8 mouse cellular contexts compared by ENCODE assay signal in the genomic region with DNA sequence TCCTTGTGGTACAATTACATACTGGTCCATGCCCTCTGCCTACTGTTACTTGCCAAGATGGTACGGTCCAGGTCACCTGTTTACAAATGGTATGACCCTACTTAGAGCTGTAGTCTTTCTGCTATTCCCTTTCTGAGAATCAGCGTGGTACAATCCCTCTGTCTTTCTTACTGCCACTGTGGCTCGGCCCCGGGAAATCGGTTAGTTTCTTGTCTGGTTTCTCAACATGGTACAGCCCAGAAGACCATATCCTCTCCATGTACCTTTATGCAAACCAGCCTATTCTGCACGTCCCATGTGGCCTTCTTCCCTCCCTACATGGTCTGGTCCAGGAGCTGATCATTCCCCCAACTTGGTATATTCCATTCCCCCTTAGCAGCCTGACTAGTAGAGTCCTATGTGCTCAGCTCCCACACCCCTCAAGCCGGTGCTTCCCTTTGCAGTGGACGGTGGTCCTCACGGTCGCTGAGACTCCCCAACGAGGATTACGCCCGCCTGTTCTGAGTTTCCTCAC. TPM values are rescaled to one million over a fixed set of nuclear protein-coding genes. Genes with fewer than 3 reads are reported as not detected.
A peak's percentile ranks its signal among the peaks of the same experiment; 100 is the strongest.
DNase-seq lines count a peak whose midpoint lies in the region; ATAC-seq and TF ChIP-seq lines count a peak whose summit lies in the region.

No protein-coding gene starts in this region.

- peak; percentile 88 for DNase-seq in MEL-GATA-1-ER (ENCODE audit: extremely low read depth, low read depth)
- DNase-seq in forebrain, postnatal 0 days: peak; percentile 92
- DNase-seq in layer of hippocampus, adult 9-11 months: peak; percentile 91
- peak; percentile 81 for DNase-seq in right cerebral cortex, adult 18-20 months

- H3K27ac ChIP-seq in forebrain, postnatal 0 days (ENCODE audit: low read depth, low read length): peak overlapping the region; percentile 95
- peak overlapping the region; percentile 79 for H3K27ac ChIP-seq in lung, embryonic 16.5 days (ENCODE audit: low read length)

- H3K36me3 ChIP-seq in forebrain, postnatal 0 days (ENCODE audit: insufficient read depth): no peaks in the 10 kb centered on the region
- no peaks in the 10 kb centered on the region for H3K36me3 ChIP-seq in lung, embryonic 16.5 days (ENCODE audit: control insufficient read depth, insufficient read depth, low read length)

- ATAC-seq in cerebellum, adult (ENCODE audit: insufficient number of reproducible peaks, low FRiP score, low TSS enrichment): peak; percentile 43
- peak; percentile 68 for ATAC-seq in forebrain, postnatal 0 days
- peak; percentile 16 to 30 for ATAC-seq in hematopoietic stem cell, adult 5-6 weeks (replicated peaks in 1 of 2; ENCODE audit: insufficient read depth in 1 of 2, low FRiP score in 2 of 2, low TSS enrichment in 1 of 2, low read depth in 1 of 2, poor library complexity in 2 of 2, severe bottlenecking in 2 of 2)
- ATAC-seq in lung, embryonic 16.5 days (ENCODE audit: low read depth): peak; percentile 44
- no peak for ATAC-seq in monocyte, adult 5-6 weeks (replicated peaks; ENCODE audit: insufficient number of reproducible peaks, low FRiP score, low TSS enrichment, poor library complexity, severe bottlenecking)

- H3K9me3 ChIP-seq in forebrain, postnatal 0 days (ENCODE audit: low read length): no peaks in the 10 kb centered on the region
- H3K9me3 ChIP-seq in lung, embryonic 16.5 days (ENCODE audit: control insufficient read depth, low read length): no peaks in the 10 kb centered on the region

- H3K27me3 ChIP-seq in forebrain, postnatal 0 days (ENCODE audit: insufficient read depth, low read length): no peaks in the 10 kb centered on the region
- peaks cover 21% of the 10 kb centered on the region for H3K27me3 ChIP-seq in lung, embryonic 16.5 days (ENCODE audit: control insufficient read depth, insufficient read depth, low read depth, low read length)

- H3K4me3 ChIP-seq in forebrain, postnatal 0 days (ENCODE audit: low read depth, low read length): peak overlapping the region; percentile 41
- peak overlapping the region; percentile 68 for H3K4me3 ChIP-seq in lung, embryonic 16.5 days (ENCODE audit: low read length)

- peaks cover 46% of the 10 kb centered on the region for H3K4me1 ChIP-seq in forebrain, postnatal 0 days (ENCODE audit: insufficient read depth)
- H3K4me1 ChIP-seq in lung, embryonic 16.5 days (replicated peaks; ENCODE audit: control insufficient read depth, insufficient read depth, low read length): peaks cover 50% of the 10 kb centered on the region

- peak overlapping the region; percentile 60 for H3K9ac ChIP-seq in forebrain, postnatal 0 days
- H3K9ac ChIP-seq in lung, embryonic 16.5 days (ENCODE audit: low read length): peak overlapping the region; percentile 60

- TF ChIP-seq CTCF in forebrain, postnatal 0 days (IDR thresholded peaks at IDR 0.05; ENCODE audit: low read depth): no peak

- H3K4me2 ChIP-seq in forebrain, postnatal 0 days (ENCODE audit: low read depth): peak overlapping the region; percentile 97
- peak overlapping the region; percentile 97 for H3K4me2 ChIP-seq in lung, embryonic 16.5 days (ENCODE audit: low read depth, low read length)

- WGBS in forebrain, postnatal 0 days: under 1% methylated on average over 13 of the region's 13 CpGs
- 2% methylated on average over 13 of the region's 13 CpGs for WGBS in lung, embryonic 16.5 days

RNA-seq across cellular contexts. Expression of a gene that starts 0.8 kb away (rescaled TPM):
- total RNA-seq in forebrain, postnatal 0 days (2014; rRNA removed): 9.0 and 11.7 TPM in 2 replicates
- 6.4 and 6.6 TPM in 2 replicates for polyA plus RNA-seq in forebrain, postnatal 0 days (2015; fragmentation: Nextera tagmentation; extraction: Ambion mirVana)
- 11.5 and 25.3 TPM in 2 replicates for total RNA-seq in hematopoietic stem cell, adult 5-6 weeks (2017)
- 1.5 and 1.7 TPM in 2 replicates for polyA plus RNA-seq in lung, embryonic 16.5 days (2015; fragmentation: Nextera tagmentation; extraction: Ambion mirVana)
- total RNA-seq in monocyte, adult 5-6 weeks (2017): 4.3 to 13.1 TPM (median 4.5 TPM) in 3 replicates

RNA-seq across cellular contexts. Expression of a gene that starts 4.5 kb away (rescaled TPM):
- total RNA-seq in forebrain, postnatal 0 days (2014; rRNA removed): 104 and 122 TPM in 2 replicates
- polyA plus RNA-seq in forebrain, postnatal 0 days (2015; fragmentation: Nextera tagmentation; extraction: Ambion mirVana): 92.1 and 102 TPM in 2 replicates
- total RNA-seq in hematopoietic stem cell, adult 5-6 weeks (2017): 0.30 and 1.1 TPM in 2 replicates
- 2.3 and 3.3 TPM in 2 replicates for polyA plus RNA-seq in lung, embryonic 16.5 days (2015; fragmentation: Nextera tagmentation; extraction: Ambion mirVana)
- not detected in 3 replicates for total RNA-seq in monocyte, adult 5-6 weeks (2017)

RNA-seq across cellular contexts. Expression of a gene that starts 9.9 kb away (rescaled TPM):
- total RNA-seq in forebrain, postnatal 0 days (2014; rRNA removed): 0.52 and 0.62 TPM in 2 replicates
- polyA plus RNA-seq in forebrain, postnatal 0 days (2015; fragmentation: Nextera tagmentation; extraction: Ambion mirVana): 0.18 and 0.34 TPM in 2 replicates
- not detected in 2 replicates for total RNA-seq in hematopoietic stem cell, adult 5-6 weeks (2017)
- polyA plus RNA-seq in lung, embryonic 16.5 days (2015; fragmentation: Nextera tagmentation; extraction: Ambion mirVana): 0.74 and 0.84 TPM in 2 replicates
- not detected in 3 replicates for total RNA-seq in monocyte, adult 5-6 weeks (2017)

RNA-seq across cellular contexts. Expression of a gene that starts 11.2 kb away (rescaled TPM):
- total RNA-seq in forebrain, postnatal 0 days (2014; rRNA removed): 891 and 1,057 TPM in 2 replicates
- 517 and 655 TPM in 2 replicates for polyA plus RNA-seq in forebrain, postnatal 0 days (2015; fragmentation: Nextera tagmentation; extraction: Ambion mirVana)
- total RNA-seq in hematopoietic stem cell, adult 5-6 weeks (2017): 1,764 and 1,816 TPM in 2 replicates
- polyA plus RNA-seq in lung, embryonic 16.5 days (2015; fragmentation: Nextera tagmentation; extraction: Ambion mirVana): 984 and 1,005 TPM in 2 replicates
- total RNA-seq in monocyte, adult 5-6 weeks (2017): 966 to 1,078 TPM (median 1,028 TPM) in 3 replicates

RNA-seq across cellular contexts. Expression of a gene that starts 13.7 kb away (rescaled TPM):
- 19.6 and 21.5 TPM in 2 replicates for total RNA-seq in forebrain, postnatal 0 days (2014; rRNA removed)
- 16.5 and 18.7 TPM in 2 replicates for polyA plus RNA-seq in forebrain, postnatal 0 days (2015; fragmentation: Nextera tagmentation; extraction: Ambion mirVana)
- 8.2 and 10.9 TPM in 2 replicates for total RNA-seq in hematopoietic stem cell, adult 5-6 weeks (2017)
- 28.9 TPM in 2 replicates for polyA plus RNA-seq in lung, embryonic 16.5 days (2015; fragmentation: Nextera tagmentation; extraction: Ambion mirVana)
- total RNA-seq in monocyte, adult 5-6 weeks (2017): 11.0 to 15.9 TPM (median 11.5 TPM) in 3 replicates

Comparison
In these comparisons a context has a peak if more than half of its experiments do, and no peak if none do; other contexts are left out.
1. RNA of a gene that starts 4.5 kb away (total RNA-seq): 104 to 122 TPM in forebrain, postnatal 0 days; 0.30 to 1.1 TPM in hematopoietic stem cell, adult 5-6 weeks and not detected in monocyte, adult 5-6 weeks; every median in the first group is over 10 times any median in the second.
2. Peak in every context shown above with its lines, with median percentiles within 50 percentile points of each other: DNase-seq.